Mouse (Mus musculus) limb, embryonic 15.5 days (tissue): Measurements from ENCODE around the gene Arhgap11a. TPM values are rescaled to one million over a fixed set of nuclear protein-coding genes. Genes with fewer than 3 reads are reported as not detected.

Source experiments
- polyA plus RNA-seq: library from polyadenylated mRNA; unstranded; fragments of >200 nt; fragmentation: Nextera tagmentation; extraction: Ambion mirVana; gene quantifications from 2 replicates; pipeline ENCODE4 v1.2.1, GENCODE M21; 2015

The Arhgap11a gene
- polyA plus RNA-seq, 1 experiment from 2014 or later: 20.1 TPM

Other genes starting within 250 kb of the Arhgap11a start
- gene Grem1, start 90.0 kb downstream of the Arhgap11a start, polyA plus RNA-seq: 2.9 and 3.3 TPM in 2 replicates
- gene Scg5, start 19.5 kb downstream of the Arhgap11a start, polyA plus RNA-seq: 0.96 and 1.2 TPM in 2 replicates
- 0.17 TPM in 1 of 2 replicates, not detected in the other for gene Gjd2, start 165.0 kb upstream of the Arhgap11a start, polyA plus RNA-seq
- 710 and 1,930 TPM in 2 replicates for gene Actc1, start 204.9 kb upstream of the Arhgap11a start, polyA plus RNA-seq